Mouse (Mus musculus): ENCODE results near the gene Tmem219.
"Not testable (repeated sequence)": the region's sequence is repeated elsewhere in the genome, so short reads cannot be mapped to it uniquely, and the experiment has no call there.

Tmem219 gene

DNA sequence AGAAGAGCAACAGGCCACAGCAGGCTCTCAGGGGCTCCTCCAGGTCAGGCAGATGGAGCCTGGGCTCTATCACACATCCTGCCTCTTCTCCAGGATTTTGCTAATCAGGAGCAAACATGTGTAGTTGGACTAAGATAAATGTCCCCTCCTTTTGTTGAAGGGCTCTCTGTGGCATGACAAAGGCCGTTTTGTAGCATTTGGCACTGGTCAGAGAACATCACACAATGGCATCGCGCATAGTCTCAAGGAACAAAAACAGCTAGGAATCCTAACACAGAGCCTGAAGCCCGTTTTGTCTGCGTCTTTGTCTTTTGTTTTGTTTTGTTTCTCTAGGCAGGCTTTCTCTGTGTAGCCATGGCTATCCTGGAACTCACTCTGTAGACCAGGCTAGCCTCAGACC lies 1.3 kb upstream of the Tmem219 start:
- DNase-seq (ENCODE audit: low spot score in 2 of 2) = no peak

DNA sequence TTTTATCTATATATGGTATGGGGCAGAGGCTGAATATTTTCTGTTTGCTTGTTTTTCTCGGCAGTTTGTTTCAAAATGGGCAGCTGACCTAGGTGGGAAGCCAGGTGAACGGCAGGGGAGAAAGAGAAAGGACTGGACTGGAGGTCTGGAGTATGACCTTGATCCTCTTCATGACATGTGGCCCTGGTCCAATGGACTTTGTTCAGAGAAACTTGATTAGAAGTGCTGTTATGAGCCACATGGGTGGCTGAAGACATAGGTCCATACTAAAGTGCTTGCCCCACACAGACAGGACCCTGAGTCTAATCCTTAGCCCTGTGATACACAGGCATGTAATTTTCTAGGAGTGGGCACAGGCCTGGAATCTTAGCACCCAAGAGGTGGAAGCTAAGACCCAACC lies 1.2 kb downstream of the Tmem219 start:
- no peak for DNase-seq (ENCODE audit: low spot score in 2 of 2)

GRCm38 (mm10) chr7:126919973-126920372 lies 2.7 kb downstream of the Tmem219 start:
- DNase-seq (ENCODE audit: low spot score in 2 of 2) = no peak

- DNase-seq (ENCODE audit: low spot score in 2 of 2) = not testable (repeated sequence)
Observed at GRCm38 (mm10) chr7:126918356-126918755, 4.4 kb downstream of the Tmem219 start.

- no peak for DNase-seq (ENCODE audit: low spot score in 2 of 2)
Observed at GRCm38 (mm10) chr7:126914844-126915243, 7.9 kb downstream of the Tmem219 start.

DNA sequence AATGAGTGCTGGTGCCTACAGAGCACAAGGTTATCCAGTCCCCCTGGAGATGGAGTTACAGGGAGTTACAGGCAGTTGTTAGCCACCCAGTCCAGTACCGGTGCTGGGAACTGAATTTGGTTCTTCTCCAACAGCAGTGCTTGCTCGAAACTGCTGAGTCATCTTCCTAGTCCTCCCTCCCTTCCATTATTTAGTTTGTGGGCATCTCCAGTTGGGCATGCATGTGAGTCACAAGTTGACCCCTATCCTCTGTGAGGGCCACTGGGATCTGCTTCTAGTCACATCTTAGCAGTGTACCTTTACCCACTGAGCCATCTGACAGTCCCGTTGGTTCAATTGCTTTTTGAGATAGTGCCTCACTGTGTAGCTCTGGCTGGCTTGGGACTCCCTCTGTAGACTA lies 17.1 kb downstream of the Tmem219 start:
- DNase-seq (ENCODE audit: low spot score in 2 of 2) = no peak

GRCm38 (mm10) chr7:126899781-126900180 lies 22.9 kb downstream of the Tmem219 start:
- not testable (repeated sequence) for DNase-seq (ENCODE audit: low spot score in 2 of 2)

GRCm38 (mm10) chr7:126898102-126898990 lies 24.4 kb downstream of the Tmem219 start:
- peak; percentile 93 to 95 for DNase-seq (ENCODE audit: low spot score in 2 of 2)

- peak; percentile 67 to 72 for DNase-seq (ENCODE audit: low spot score in 2 of 2)
Observed at GRCm38 (mm10) chr7:126897390-126898101, 25.2 kb downstream of the Tmem219 start.

DNA sequence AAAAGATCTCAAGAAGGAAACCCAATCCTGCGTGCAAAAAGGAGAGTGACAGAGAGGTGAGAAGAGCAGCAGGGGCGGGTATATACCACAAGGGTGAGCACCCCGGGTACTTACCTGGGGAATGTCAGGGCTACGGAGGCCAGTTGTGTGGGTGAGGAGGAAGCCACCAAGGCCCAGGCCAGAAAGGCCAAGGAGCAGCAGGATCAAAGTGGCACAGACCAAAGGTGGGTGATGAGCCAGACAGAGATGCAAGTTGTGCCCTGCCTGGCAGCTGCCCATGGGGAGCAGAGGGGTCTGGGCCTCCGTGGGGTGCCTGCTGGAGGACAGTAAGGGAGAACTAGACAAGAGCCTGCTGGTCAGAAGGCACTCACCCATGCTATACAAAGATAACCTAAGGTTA lies 25.8 kb downstream of the Tmem219 start:
- DNase-seq (ENCODE audit: low spot score in 2 of 2) = peak in 1 of 2 experiments; percentile 18

DNA sequence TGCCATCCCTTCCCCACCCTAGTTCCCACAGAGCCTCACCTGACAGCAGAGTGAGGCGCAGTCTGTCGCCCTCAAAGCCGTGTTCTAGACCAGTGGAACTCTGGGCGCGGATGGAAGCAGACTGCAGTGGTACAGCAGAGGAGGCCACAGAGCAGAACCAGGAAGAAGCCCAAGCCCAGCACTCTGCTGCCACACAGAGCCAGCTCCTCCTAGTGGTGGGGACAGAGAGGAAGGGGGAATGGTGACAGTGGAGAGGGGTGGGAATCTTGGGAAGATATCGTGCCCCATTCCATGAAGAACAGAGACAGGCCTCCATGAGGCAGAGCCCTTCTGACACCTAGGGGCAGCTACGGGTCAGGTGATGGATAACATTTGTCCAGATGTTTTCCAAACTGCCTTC lies 33.9 kb downstream of the Tmem219 start:
- DNase-seq (ENCODE audit: low spot score in 2 of 2) = peak in 1 of 2 experiments; percentile 24

DNA sequence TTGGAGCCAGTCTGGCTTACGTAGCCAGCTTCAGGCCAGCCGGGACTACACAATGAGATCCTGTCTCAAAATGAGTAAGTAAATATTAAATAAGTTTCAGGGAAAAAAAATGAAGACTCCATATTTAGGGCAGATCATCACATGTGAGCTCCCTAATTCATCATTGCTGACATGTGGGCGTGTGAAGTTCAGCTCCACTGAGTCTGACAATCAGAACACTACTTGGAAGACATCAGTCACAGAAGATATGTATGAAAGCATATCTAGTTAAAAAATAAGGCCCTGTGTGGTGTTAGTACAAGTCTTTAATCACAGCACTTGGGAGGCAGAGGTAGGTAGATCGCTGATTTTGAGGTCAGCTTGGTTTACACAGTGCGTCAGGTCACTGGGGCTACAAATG lies 35.4 kb downstream of the Tmem219 start:
- DNase-seq (ENCODE audit: low spot score in 2 of 2) = no peak

DNA sequence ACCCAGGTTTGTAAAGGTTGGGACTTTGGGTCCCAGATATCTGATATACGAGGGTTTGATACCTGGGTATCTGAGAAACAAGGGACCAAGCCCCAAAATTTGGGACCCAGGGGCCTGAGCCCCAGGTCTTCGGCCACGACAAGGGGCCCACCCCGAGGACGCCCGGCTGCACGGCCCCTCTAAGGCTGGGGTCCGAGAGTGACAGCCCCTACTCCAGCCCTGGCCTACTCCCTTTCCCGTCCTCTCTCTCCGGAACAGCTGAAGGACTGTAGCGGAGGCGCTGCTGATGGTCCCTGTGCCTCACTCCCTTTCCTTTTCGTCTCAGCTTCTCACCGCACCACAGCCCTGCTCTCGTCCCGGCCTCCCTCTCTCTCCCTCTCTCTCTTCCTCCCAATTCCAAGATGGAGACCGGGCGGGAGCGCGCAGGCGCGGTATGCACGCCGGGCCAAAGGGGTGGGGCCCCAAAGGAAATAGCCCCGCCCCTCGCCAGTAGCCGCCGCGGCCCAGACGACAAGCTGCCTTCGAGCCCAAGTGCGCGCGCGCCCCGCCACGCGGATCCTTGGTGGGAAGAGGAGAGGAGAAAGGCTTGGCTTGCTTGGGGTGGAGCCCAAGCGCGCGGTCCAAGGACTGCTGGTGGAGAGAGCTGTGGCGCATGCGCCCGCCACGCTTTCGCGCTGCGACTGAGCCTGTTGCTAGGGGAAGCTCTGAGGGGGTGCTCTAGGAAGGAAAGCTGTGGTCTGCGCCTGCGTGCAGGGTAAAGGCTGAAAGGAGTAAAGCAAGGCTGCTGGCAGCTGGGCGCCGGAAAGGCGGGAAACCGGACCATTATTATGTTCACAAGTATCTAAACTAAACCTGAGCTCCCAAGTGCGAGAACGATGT lies 38.2 kb downstream of the Tmem219 start, which contains the start of gene Taok2:
TSS of gene Taok2 (minus strand) at position 418 of the 879 bp plus-strand sequence.
- DNase-seq (ENCODE audit: low spot score in 2 of 2) = peak; percentile 99

GRCm38 (mm10) chr7:126883731-126884181 lies 39.0 kb downstream of the Tmem219 start:
- DNase-seq (ENCODE audit: low spot score in 2 of 2) = no peak

- peak; percentile 60 to 83 for DNase-seq (ENCODE audit: low spot score in 2 of 2)
Observed at GRCm38 (mm10) chr7:126881040-126881439, 41.7 kb downstream of the Tmem219 start.

GRCm38 (mm10) chr7:126877239-126877638 lies 45.5 kb downstream of the Tmem219 start:
- DNase-seq (ENCODE audit: low spot score in 2 of 2) = no peak

GRCm38 (mm10) chr7:126870520-126870891 lies 52.2 kb downstream of the Tmem219 start:
- DNase-seq (ENCODE audit: low spot score in 2 of 2) = no peak

DNA sequence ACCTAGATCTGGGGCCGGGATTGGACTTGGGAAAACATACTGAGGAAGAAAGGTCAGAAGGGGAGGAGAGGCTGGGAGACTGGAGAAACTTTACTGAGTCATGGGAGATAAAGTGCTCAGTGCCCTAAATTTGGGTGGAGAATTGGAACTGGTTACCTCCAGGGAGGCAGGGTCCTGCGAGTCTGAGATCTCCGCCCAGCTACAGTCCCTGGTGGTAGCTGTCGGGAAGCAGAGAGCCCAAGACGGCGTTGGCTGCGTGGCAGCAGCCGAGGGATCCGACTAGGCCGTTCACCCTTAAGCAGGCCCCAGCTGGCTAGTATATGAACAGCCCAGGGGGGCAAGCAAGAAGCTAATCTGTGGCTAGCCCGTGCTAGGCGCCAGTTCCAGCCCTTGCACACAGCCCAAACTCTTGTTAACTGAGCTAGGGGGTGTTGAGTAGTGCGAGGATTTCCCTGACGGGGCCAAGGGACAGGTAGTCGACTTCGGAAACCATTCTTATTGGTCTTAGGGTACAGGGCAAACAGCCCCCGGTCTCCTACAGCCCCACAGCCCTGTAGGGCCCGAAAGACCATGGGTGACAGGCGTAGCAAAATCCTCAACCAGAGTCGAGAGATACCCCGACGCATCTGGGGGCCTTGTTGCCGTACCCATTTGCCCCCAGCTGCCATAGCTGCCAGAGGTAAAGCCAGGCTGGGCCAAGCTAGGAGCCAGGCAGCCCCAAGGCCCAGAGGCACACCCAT lies 52.8 kb downstream of the Tmem219 start:
- peak in 1 of 2 experiments; percentile 33 for DNase-seq (ENCODE audit: low spot score in 2 of 2)

DNA sequence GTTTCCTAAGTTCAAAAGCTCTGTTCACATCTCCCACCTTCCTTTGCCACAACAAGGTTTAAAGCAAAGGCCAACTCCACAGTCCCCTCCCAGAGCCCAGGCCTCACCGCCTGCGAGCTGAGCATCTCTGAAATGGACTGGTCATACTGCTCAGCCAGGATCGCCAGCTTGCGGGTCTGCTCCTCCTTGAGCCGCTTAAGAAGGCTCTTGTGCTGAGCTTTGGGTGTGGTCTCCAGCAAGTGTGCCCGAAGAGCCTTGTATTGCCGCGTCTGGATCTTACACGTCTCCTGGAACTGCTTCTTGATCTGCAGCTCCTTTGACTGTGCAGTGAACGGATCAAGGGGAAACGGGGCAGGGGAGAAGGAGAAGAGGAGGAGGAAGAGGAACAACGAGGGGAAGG lies 54.7 kb downstream of the Tmem219 start:
- no peak for DNase-seq (ENCODE audit: low spot score in 2 of 2)

GRCm38 (mm10) chr7:126867534-126867933 lies 55.2 kb downstream of the Tmem219 start:
- DNase-seq (ENCODE audit: low spot score in 2 of 2) = no peak

DNA sequence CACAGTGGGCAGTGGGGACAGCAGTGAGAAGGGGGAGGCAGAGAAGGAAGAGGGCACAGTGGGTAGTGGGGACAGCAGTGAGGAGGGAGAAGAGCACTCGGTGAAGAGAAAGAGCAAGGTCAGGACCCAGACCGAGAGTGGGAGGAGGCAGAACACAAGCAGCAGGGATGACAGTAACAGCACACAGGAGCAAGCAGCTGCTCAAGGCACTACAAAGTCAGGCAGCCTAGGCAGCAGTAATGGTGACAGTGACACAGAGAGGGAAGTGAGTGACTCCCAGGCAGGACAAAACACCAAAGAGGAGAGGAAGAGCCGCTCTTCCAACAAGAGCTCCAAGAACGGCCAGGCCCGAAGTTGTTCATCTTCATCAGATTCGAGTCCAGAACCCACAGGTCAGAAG lies 58.9 kb downstream of the Tmem219 start:
- DNase-seq (ENCODE audit: low spot score in 2 of 2) = no peak

Measured in heart, adult 9 months (tissue).